Mouse (Mus musculus) spleen, embryonic (tissue): ENCODE measurements around the gene Miga2.

Experiments
- CTCF ChIA-PET: fragments of 350-600 bp; sonication (Branson Sonifier 250); formaldehyde crosslinking; loops from one replicate; lab custom pipeline; 2022; lab: Charles Lee

Miga2 gene

GRCm38 (mm10) chr2:30363773-30364650, at the start of gene Miga2:
Gene Miga2 (plus strand): TSS chr2:30364233.
- CTCF ChIA-PET: no interaction called here

GRCm38 (mm10) chr2:30316136-30316535, 47.9 kb upstream of the Miga2 start:
- CTCF ChIA-PET: no interaction called here

GRCm38 (mm10) chr2:30316955-30317354, 47.1 kb upstream of the Miga2 start:
- CTCF ChIA-PET: no interaction called here

- CTCF ChIA-PET: no interaction called here
These were observed 44.8 kb upstream of the Miga2 start for GRCm38 (mm10) chr2:30319260-30319659.

- CTCF ChIA-PET: no interaction called here
These were observed 40.9 kb upstream of the Miga2 start for GRCm38 (mm10) chr2:30323111-30323510.

- CTCF ChIA-PET: no interaction called here
These were observed 38.7 kb upstream of the Miga2 start for GRCm38 (mm10) chr2:30325296-30325695.

- CTCF ChIA-PET: no interaction called here
These were observed 36.8 kb upstream of the Miga2 start for GRCm38 (mm10) chr2:30327276-30327675.

GRCm38 (mm10) chr2:30328791-30329190, 35.2 kb upstream of the Miga2 start:
- CTCF ChIA-PET: no interaction called here

- CTCF ChIA-PET: no interaction called here
These were observed 28.7 kb upstream of the Miga2 start for GRCm38 (mm10) chr2:30335324-30335723.

- CTCF ChIA-PET: no interaction called here
These were observed 27.7 kb upstream of the Miga2 start for GRCm38 (mm10) chr2:30336174-30336915.

- CTCF ChIA-PET: no interaction called here
These were observed 26.9 kb upstream of the Miga2 start for GRCm38 (mm10) chr2:30337179-30337578.

- CTCF ChIA-PET: no interaction called here
These were observed 22.0 kb upstream of the Miga2 start for GRCm38 (mm10) chr2:30342061-30342460.

GRCm38 (mm10) chr2:30342544-30342943, 21.5 kb upstream of the Miga2 start:
- CTCF ChIA-PET: no interaction called here

GRCm38 (mm10) chr2:30343601-30344137, 20.4 kb upstream of the Miga2 start:
- CTCF ChIA-PET: no interaction called here

GRCm38 (mm10) chr2:30345971-30346676, 17.9 kb upstream of the Miga2 start:
- CTCF ChIA-PET: no interaction called here

GRCm38 (mm10) chr2:30349196-30349595, 14.8 kb upstream of the Miga2 start:
- CTCF ChIA-PET: interaction anchor here (0.5 kb wide), 1 partner anchor 50 kb away, joined by 4 read pairs; no protein-coding TSS in a partner anchor

- CTCF ChIA-PET: no interaction called here
These were observed 12.9 kb upstream of the Miga2 start for GRCm38 (mm10) chr2:30351149-30351548.

GRCm38 (mm10) chr2:30355861-30356260, 8.2 kb upstream of the Miga2 start:
- CTCF ChIA-PET: interaction anchor here (0.6 kb wide), 1 partner anchor 757 kb away, joined by 3 read pairs; no protein-coding TSS in a partner anchor

- CTCF ChIA-PET: interaction anchor here (0.6 kb wide), 1 partner anchor 757 kb away, joined by 3 read pairs; no protein-coding TSS in a partner anchor
These were observed 7.8 kb upstream of the Miga2 start for GRCm38 (mm10) chr2:30356266-30356665.

- CTCF ChIA-PET: interaction anchor here (0.6 kb wide), 1 partner anchor 103 kb away, joined by 3 read pairs; no protein-coding TSS in a partner anchor
These were observed 7.1 kb upstream of the Miga2 start for GRCm38 (mm10) chr2:30356906-30357305.
